Comparison of ENCODE assay signal across 12 mouse cellular contexts in genomic region chr11:18929779-18930728, GRCm38 (mm10).
DNase-seq lines count a peak whose midpoint lies in the region; ATAC-seq and TF ChIP-seq lines count a peak whose summit lies in the region.
"Had no signal": no experiment of that assay in that cellular context is flagged by ENCODE, and none has a peak within 500 bp of the region (broad histone marks: within the 10 kb centered on the region; RNA-seq: fewer than 3 reads in every experiment).

No protein-coding gene starts in this region.

- H3K4me1 ChIP-seq in heart, embryonic 13.5 days, result peaks cover 58% of the 10 kb centered on the region
- peaks cover 9% of the 10 kb centered on the region; the same call in 1 of the 2 replicates for H3K4me1 ChIP-seq in embryonic facial prominence, embryonic 14.5 days (ENCODE audit: control insufficient read depth, insufficient read depth, low read length)
- H3K4me1 ChIP-seq in hindbrain, postnatal 0 days (ENCODE audit: insufficient read depth, low read length), result peaks cover 17% of the 10 kb centered on the region

- H3K27me3 ChIP-seq in heart, embryonic 13.5 days (replicated peaks), result no peaks in the 10 kb centered on the region
- H3K27me3 ChIP-seq in embryonic facial prominence, embryonic 14.5 days (replicated peaks; ENCODE audit: control insufficient read depth, insufficient read depth, low read length), result no peaks in the 10 kb centered on the region
- H3K27me3 ChIP-seq in hindbrain, postnatal 0 days (ENCODE audit: insufficient read depth, low read length), result no peaks in the 10 kb centered on the region

- intact Hi-C loops in gastrocnemius, postnatal 36 days (cut with DNase I), result no loop called here

- H3K27ac ChIP-seq in heart, embryonic 13.5 days (replicated peaks), result peak overlapping the region; percentile 39
- no peak overlapping the region for H3K27ac ChIP-seq in embryonic facial prominence, embryonic 14.5 days (replicated peaks; ENCODE audit: low read depth, low read length)
- H3K27ac ChIP-seq in hindbrain, postnatal 0 days, result peak overlapping the region; percentile 62

- no peaks in the 10 kb centered on the region for H3K9me3 ChIP-seq in heart, embryonic 13.5 days
- H3K9me3 ChIP-seq in embryonic facial prominence, embryonic 14.5 days (ENCODE audit: control insufficient read depth, low read length), result no peaks in the 10 kb centered on the region
- H3K9me3 ChIP-seq in hindbrain, postnatal 0 days (ENCODE audit: low read length), result no peaks in the 10 kb centered on the region

- H3K4me2 ChIP-seq in heart, embryonic 13.5 days, result no peak overlapping the region
- no peak overlapping the region for H3K4me2 ChIP-seq in embryonic facial prominence, embryonic 14.5 days (ENCODE audit: low read depth, low read length)
- peak overlapping the region; percentile 34; the same call in 1 of the 2 replicates for H3K4me2 ChIP-seq in hindbrain, postnatal 0 days (ENCODE audit: low read depth, low read length)
- H3K4me2 ChIP-seq: lung, embryonic 14.5 days had no signal

- WGBS in heart, embryonic 13.5 days, result 82% methylated on average over 17 of the region's 17 CpGs
- 60% methylated on average over 17 of the region's 17 CpGs for WGBS in embryonic facial prominence, embryonic 14.5 days
- WGBS in hindbrain, postnatal 0 days, result 40% methylated on average over 17 of the region's 17 CpGs

- H3K4me3 ChIP-seq in heart, embryonic 13.5 days, result no peak overlapping the region
- H3K4me3 ChIP-seq in embryonic facial prominence, embryonic 14.5 days (ENCODE audit: low read depth, low read length), result no peak overlapping the region
- no peak overlapping the region for H3K4me3 ChIP-seq in hindbrain, postnatal 0 days (ENCODE audit: low read length)

- DNase-seq in heart, postnatal 4 days, result no peak
- no peak for DNase-seq in embryonic facial prominence, embryonic 14.5 days (ENCODE audit: low spot score)
- DNase-seq in hindbrain, postnatal 0 days (ENCODE audit: low spot score), result peak; percentile 54
- peak; percentile 47 for DNase-seq in retina, embryonic 14.5 days (ENCODE audit: low spot score)
- DNase-seq in frontal cortex, postnatal 25 days (ENCODE audit: low spot score in 2 of 2), result no peak
- DNase-seq in gastrocnemius, postnatal 36 days, result no peak
- DNase-seq: B cell, adult 2 months; kidney, postnatal 36 days; lung, embryonic 14.5 days; right cerebral cortex, adult 18-20 months had no signal

- no peak for ATAC-seq in heart, embryonic 13.5 days (ENCODE audit: extremely low read depth, insufficient number of reproducible peaks, low FRiP score, low TSS enrichment)
- ATAC-seq in embryonic facial prominence, embryonic 14.5 days (ENCODE audit: low read depth), result 0 out of 2 replicates have a peak, but pooled peaks have one; percentile 35
- peak; percentile 29; the same call in 1 of the 2 replicates for ATAC-seq in hindbrain, postnatal 0 days
- ATAC-seq in monocyte, adult 5-6 weeks (replicated peaks; ENCODE audit: insufficient number of reproducible peaks, low FRiP score, low TSS enrichment, poor library complexity, severe bottlenecking), result no peak

- H3K36me3 ChIP-seq in heart, embryonic 13.5 days, result peaks cover 22% of the 10 kb centered on the region
- no peaks in the 10 kb centered on the region for H3K36me3 ChIP-seq in embryonic facial prominence, embryonic 14.5 days (ENCODE audit: control insufficient read depth, insufficient read depth, low read length)
- H3K36me3 ChIP-seq in hindbrain, postnatal 0 days (ENCODE audit: insufficient read depth, low read length), result no peaks in the 10 kb centered on the region

- no peak for TF ChIP-seq CTCF in hindbrain, postnatal 0 days (IDR thresholded peaks at IDR 0.05; ENCODE audit: low read depth)

- no peak overlapping the region for H3K9ac ChIP-seq in heart, embryonic 13.5 days
- H3K9ac ChIP-seq in embryonic facial prominence, embryonic 14.5 days (ENCODE audit: low read depth, low read length), result no peak overlapping the region
- no peak overlapping the region for H3K9ac ChIP-seq in hindbrain, postnatal 0 days (replicated peaks; ENCODE audit: low read length)
- H3K9ac ChIP-seq: lung, embryonic 14.5 days had no signal

Comparison
In these comparisons a context has a peak if more than half of its experiments do, and no peak if none do; other contexts are left out.
1. ATAC-seq: peak in embryonic facial prominence, embryonic 14.5 days (single experiment) and hindbrain, postnatal 0 days (single experiment); none in heart, embryonic 13.5 days (single experiment) and monocyte, adult 5-6 weeks (single experiment).
2. DNase-seq: peak in hindbrain, postnatal 0 days (single experiment) and retina, embryonic 14.5 days (single experiment); none in heart, postnatal 4 days (single experiment), embryonic facial prominence, embryonic 14.5 days (single experiment), frontal cortex, postnatal 25 days (0 of 2) and gastrocnemius, postnatal 36 days (0 of 2).